Mouse (Mus musculus): Measurements from ENCODE around the gene Fbxo24. TPM values are rescaled to one million over a fixed set of nuclear protein-coding genes. Genes with fewer than 3 reads are reported as not detected.
"Not testable (repeated sequence)": the region's sequence is repeated elsewhere in the genome, so short reads cannot be mapped to it uniquely, and the experiment has no call there.

Fbxo24 gene
- total RNA-seq, 2 experiments from 2014 or later, result 0.93 to 1.3 TPM

- no peak for DNase-seq (ENCODE audit: low spot score in 2 of 2)
Observed at GRCm38 (mm10) chr5:137644484-137644883, 15.7 kb upstream of the Fbxo24 start.

GRCm38 (mm10) chr5:137642886-137643285 lies 14.1 kb upstream of the Fbxo24 start:
- DNase-seq (ENCODE audit: low spot score in 2 of 2), result no peak

- DNase-seq (ENCODE audit: low spot score in 2 of 2), result peak in 1 of 2 experiments; percentile 59
Observed at GRCm38 (mm10) chr5:137641054-137641453, 12.3 kb upstream of the Fbxo24 start, which contains the start of gene Sap25. TSS of gene Sap25 (plus strand) at chr5:137641334.

GRCm38 (mm10) chr5:137639472-137639871 lies 10.7 kb upstream of the Fbxo24 start:
- DNase-seq (ENCODE audit: low spot score in 2 of 2), result no peak

GRCm38 (mm10) chr5:137633397-137634084 lies 4.7 kb upstream of the Fbxo24 start:
- DNase-seq (ENCODE audit: low spot score in 2 of 2), result no peak

DNA sequence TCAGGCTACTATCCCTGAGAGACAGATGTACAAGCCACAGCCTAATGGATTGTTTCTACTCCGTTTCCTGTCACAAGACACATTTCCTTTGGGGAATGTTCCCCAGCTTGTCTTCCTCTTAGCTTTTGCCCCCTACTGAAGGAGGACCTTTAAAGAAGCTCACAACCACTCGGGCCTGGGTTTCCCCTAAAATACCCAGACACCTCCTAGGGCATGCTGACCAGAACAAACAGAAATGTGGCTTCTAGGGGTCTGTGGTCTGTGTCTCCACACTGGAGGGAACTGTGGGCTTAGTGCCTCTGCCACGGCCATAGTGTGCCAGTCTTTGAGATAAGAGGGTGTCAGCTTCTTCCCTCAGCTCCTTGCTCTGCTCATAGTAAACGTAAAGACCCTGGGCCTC lies 2.8 kb upstream of the Fbxo24 start:
- no peak for DNase-seq (ENCODE audit: low spot score in 2 of 2)

DNA sequence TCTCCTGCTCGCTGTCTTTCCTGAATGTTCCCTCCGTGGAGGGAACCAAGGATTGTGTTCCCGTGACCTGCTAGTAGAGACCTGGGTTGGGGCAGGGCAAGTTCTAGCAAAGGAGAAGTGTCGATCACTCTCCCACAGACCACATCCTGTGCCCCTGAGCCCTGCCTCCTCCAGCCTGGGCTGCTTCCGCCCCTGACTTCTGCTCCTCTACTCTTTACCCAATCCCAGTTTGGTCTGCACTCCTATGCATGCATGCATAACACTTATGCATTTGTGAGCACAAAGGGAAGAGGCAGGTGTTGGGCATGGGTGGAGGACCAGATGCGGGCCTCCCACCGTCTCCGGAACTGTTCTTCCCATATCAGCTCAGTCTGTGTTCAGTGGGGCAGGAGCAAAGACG lies 2.4 kb upstream of the Fbxo24 start:
- DNase-seq (ENCODE audit: low spot score in 2 of 2), result no peak

- DNase-seq (ENCODE audit: low spot score in 2 of 2), result no peak
Observed at GRCm38 (mm10) chr5:137630602-137631001, 1.8 kb upstream of the Fbxo24 start.

DNA sequence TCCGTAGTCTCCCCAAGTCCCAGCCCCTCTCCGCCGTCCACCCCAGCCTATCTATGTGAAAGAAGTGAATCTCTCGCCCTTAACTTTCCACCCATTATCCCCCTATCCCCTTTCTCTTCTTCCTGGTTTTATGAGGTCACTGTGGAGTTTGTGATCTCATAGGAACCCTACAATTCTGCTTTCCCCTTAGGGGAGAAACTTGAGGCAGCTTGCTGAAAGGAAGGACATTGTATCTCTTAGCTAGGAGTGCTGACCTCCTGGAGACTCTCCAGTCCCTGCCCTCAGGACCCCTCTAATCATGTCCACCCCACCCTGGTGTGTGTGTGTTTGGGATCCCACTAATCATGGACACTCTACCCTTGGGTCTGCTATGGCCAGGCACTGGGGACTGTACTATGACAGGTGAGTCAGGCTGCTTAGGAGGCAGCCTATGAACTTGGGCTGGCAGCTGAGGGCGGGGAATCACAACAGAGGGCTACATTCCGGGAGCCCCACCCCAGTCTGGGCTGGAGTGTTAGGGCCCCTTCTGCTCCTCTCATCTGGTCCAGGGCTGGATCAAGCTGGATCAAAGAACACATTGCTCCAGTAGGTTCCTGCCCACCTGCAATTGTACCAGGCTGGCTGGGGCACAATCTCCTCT lies 1.2 kb upstream of the Fbxo24 start:
- DNase-seq (ENCODE audit: low spot score in 2 of 2), result no peak

GRCm38 (mm10) chr5:137629306-137629721 lies 512 bp upstream of the Fbxo24 start:
- no peak for DNase-seq (ENCODE audit: low spot score in 2 of 2)

DNA sequence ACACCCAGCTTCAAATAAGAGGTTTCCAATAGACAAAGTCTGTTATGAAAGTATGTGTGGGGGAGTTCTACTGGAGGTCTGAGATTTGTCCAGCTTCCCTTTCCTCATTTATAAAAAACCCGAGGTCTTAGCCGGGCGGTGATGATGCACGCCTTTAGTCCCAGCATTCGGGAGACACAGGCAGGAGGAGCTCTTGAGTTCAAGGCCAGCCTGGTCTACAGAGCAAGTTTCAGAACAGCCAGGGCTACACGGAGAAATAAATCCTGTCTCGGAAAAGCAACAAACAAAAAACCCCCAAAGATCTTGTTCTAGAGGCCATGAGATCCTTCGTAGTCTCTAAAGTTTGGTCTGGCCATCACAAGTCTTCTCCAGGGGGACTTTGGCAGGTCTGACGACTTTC lies 811 bp downstream of the Fbxo24 start:
- peak in 1 of 2 experiments; percentile 40 for DNase-seq (ENCODE audit: low spot score in 2 of 2)

DNA sequence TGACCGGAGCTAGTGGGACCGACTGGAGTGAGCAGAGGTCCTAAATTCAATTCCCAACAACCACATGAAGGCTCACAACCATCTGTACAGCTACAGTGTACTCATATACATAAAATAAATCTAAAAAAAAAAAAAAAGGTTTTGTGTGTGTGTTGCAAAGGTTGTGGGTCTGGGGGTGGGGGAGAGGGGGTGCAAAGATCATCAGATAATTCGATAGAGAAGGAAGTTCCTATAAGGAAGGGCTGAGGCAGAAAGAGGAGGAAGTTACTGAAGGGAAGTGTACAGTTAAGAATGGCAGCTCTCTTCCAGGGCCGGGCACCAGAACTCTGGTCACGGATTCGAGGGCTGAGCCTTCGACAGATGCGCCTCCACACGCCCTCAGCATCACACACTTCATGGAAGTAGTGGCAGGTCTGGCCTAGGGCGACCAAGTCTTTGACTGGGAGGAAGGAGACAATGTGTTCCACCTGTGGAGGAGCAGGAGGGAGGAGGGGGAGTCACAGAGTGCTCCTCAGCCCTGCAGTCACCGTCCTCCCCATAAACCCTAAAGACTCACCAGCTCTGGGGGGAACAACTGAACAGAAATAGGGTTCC lies 4.8 kb downstream of the Fbxo24 start:
- DNase-seq (ENCODE audit: low spot score in 2 of 2), result no peak

- no peak for DNase-seq (ENCODE audit: low spot score in 2 of 2)
Observed at GRCm38 (mm10) chr5:137615347-137615746, 13.5 kb downstream of the Fbxo24 start.

DNA sequence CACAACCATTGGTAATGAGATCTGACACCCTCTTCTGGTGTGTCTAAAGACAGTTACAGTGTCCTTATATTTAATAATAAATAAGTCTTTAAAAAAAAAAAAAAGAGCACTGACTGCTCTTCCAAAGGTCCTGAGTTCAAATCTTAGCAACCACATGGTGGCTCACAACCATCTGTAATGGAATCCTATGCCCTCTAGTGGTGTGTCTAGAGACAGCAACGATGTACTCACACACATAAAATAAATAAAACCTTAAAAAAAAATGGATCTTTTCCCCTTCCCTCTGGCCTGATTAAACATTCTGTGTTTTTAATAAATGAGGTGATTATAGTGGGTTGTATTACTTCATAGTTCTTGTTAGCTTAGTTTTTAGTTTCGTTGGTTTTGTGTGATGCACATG lies 13.9 kb downstream of the Fbxo24 start:
- DNase-seq (ENCODE audit: low spot score in 2 of 2), result not testable (repeated sequence)

DNA sequence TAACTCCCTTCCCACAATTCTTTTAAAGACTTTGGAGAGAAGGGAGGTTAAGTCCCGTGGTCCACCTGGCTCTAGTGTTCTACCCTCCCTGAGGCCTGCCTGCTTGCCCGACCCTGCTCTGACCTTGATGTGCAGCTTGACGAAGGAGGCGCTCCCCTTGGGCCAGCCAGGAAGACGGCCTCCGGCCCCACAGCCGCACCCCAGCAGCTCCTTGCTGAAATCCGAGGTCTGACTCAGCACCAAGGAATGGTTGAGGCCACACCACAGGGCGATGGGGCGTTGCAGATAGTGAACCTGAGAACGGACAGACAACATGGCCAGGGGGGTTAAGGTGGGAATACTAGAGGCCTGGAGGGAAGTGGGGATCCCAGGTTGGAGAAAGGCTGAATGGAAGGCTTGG lies 15.3 kb downstream of the Fbxo24 start, which contains the start of gene Pcolce:
TSS of gene Pcolce (minus strand) at position 235 of the 400 bp plus-strand sequence.
- peak in 1 of 2 experiments; percentile 58 for DNase-seq (ENCODE audit: low spot score in 2 of 2)

DNA sequence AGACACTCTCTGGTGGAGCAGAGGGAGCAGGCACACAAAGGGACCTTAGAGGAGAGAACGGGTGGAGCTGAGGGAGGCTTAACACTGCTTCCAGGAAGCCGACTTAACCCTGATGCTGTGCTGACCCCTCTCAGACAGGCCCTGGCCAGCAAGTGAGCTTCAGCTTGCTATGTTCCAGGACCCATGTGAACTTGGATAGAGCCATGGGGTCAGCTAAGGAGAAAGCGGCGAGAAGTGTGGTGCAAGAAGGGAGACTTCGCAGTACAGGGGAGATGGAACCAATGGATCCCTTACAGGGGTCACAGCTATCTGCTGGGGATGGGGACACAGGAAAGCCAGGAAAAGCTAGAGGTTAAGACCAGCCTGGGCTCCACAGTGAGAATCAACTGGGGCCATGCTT lies 15.7 kb downstream of the Fbxo24 start:
- DNase-seq (ENCODE audit: low spot score in 2 of 2), result no peak

DNA sequence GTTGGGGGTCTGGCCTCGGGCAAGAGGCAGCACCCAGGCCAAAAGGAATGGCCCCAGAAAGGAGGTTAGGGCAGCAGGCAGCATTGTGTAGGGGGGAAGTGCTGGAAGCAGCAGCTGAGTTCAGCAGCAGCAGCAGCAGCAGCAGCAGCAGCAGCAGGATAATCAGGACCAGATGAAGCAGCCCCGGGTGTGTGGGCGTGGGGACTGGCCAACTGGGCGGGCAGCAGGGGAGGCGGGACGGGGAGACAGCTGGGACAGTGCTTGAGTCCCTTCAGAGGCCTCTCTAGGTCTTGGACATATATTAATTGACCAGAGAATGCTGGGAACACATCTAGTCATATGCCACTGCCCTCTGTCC lies 17.6 kb downstream of the Fbxo24 start:
- DNase-seq (ENCODE audit: low spot score in 2 of 2), result peak; percentile 56 to 59

- peak; percentile 58 to 71 for DNase-seq (ENCODE audit: low spot score in 2 of 2)
Observed at GRCm38 (mm10) chr5:137610548-137611244, 18.1 kb downstream of the Fbxo24 start.

GRCm38 (mm10) chr5:137610056-137610455 lies 18.7 kb downstream of the Fbxo24 start:
- DNase-seq (ENCODE audit: low spot score in 2 of 2), result no peak

DNA sequence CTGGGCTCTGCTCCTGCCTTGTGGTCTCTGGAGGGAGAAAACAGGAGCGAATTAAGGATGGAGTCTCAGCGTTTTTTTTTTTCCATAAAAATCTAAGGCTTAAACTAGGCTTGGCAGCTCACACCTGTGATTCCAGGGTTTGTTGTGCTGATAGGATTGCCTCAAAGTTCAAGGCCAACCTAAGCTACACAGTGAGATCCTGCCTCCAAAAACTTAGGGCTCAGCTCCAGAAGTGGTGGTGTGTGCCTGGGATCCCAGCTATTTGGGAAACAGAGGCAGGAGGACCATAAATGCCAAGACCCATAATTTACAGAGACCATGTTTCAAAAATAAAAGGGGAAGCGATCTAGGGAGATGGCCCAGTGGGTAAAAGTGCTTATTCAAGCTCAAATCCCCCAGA lies 19.5 kb downstream of the Fbxo24 start:
- DNase-seq (ENCODE audit: low spot score in 2 of 2), result no peak

DNA sequence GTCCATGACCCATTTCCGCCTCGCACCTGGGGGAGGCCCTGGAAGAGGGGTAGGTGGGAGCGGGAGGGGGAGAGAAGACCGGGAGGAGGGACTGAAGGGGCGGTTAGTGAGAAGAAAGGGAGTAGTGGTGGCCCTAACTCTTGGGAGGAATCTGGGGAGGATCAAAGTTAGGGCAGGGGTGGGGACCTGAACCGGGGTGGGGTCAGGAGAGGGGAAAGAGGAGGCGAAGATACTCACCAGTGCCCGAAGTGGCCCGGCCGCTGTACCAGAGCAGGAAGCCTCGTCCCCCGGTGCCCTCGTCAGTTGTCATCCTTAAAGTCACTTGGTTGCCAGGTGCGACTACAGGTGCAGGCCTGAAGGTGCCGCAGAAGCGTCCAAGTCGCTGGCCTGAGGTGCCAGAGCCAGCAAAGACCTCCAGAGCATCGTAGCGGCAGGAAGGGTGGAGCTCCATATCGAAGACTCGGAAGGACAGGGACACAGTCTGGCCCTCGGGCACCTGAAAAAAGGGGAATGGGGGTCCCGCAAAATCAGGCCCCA lies 20.1 kb downstream of the Fbxo24 start:
- no peak for DNase-seq (ENCODE audit: low spot score in 2 of 2)
